26 mouse cellular contexts compared by ENCODE assay signal in genomic region chr10:116476559-116476958, GRCm38 (mm10). TPM values are rescaled to one million over a fixed set of nuclear protein-coding genes. Genes with fewer than 3 reads are reported as not detected.
"Had no signal": no experiment of that assay in that cellular context is flagged by ENCODE, and none has a peak within 500 bp of the region (broad histone marks: within the 10 kb centered on the region; RNA-seq: fewer than 3 reads in every experiment).

No protein-coding gene starts in this region.

- H3K9me3 ChIP-seq: heart, embryonic 10.5 days; hindbrain, embryonic 13.5 days; hindbrain, embryonic 15.5 days; intestine, embryonic 15.5 days; limb, embryonic 10.5 days; limb, embryonic 12.5 days had no signal

- H3K36me3 ChIP-seq: heart, embryonic 10.5 days; heart, embryonic 12.5 days; hindbrain, embryonic 13.5 days; hindbrain, embryonic 15.5 days; intestine, embryonic 15.5 days; limb, embryonic 12.5 days had no signal

- H3K27me3 ChIP-seq: heart, embryonic 12.5 days; hindbrain, embryonic 15.5 days; limb, embryonic 12.5 days had no signal

- DNase-seq: gastrocnemius, adult 2 months; gastrocnemius, postnatal 10 days; gastrocnemius, postnatal 25 days; heart, adult 18-20 months; heart, postnatal 10 days; heart, postnatal 4 days; kidney, adult 18-20 months; kidney, adult 8-10 months; kidney, postnatal 10 days; kidney, postnatal 25 days; kidney, postnatal 4 days; liver; liver, embryonic 13.5 days had no signal

- ATAC-seq: hindbrain, postnatal 0 days; inflammation-experienced regulatory T-cells, adult 6 months; intestine, embryonic 15.5 days; intestine, postnatal 0 days had no signal

- H3K4me3 ChIP-seq: gastrocnemius, adult 2 months; heart, embryonic 10.5 days; heart, embryonic 12.5 days; hindbrain, embryonic 13.5 days; hindbrain, embryonic 15.5 days; intestine, embryonic 15.5 days; layer of hippocampus, adult 2 months; left cerebral cortex, adult 2 months; limb, embryonic 10.5 days; limb, embryonic 12.5 days; liver, embryonic 13.5 days had no signal

- H3K27ac ChIP-seq: gastrocnemius, adult 2 months; heart, embryonic 10.5 days; hindbrain, embryonic 13.5 days; hindbrain, embryonic 15.5 days; hindbrain, postnatal 0 days; intestine, embryonic 15.5 days; layer of hippocampus, adult 2 months; left cerebral cortex, adult 2 months; limb, embryonic 10.5 days; limb, embryonic 12.5 days; liver, embryonic 13.5 days had no signal

- H3K9ac ChIP-seq: heart, embryonic 12.5 days; hindbrain, embryonic 13.5 days; hindbrain, embryonic 15.5 days; intestine, embryonic 15.5 days; limb, embryonic 12.5 days; liver, embryonic 13.5 days had no signal

RNA-seq across cellular contexts. Expression of gene Kcnmb4, which starts 2.9 kb away (rescaled TPM):
- total RNA-seq: granulocyte monocyte progenitor cell, adult 5-6 weeks had no signal
